Mouse (Mus musculus): ENCODE data around the gene Rflnb. TPM values are rescaled to one million over a fixed set of nuclear protein-coding genes. Genes with fewer than 3 reads are reported as not detected.

The Rflnb gene
- polyA plus RNA-seq, 1 experiment, result 11.5 TPM

DNA sequence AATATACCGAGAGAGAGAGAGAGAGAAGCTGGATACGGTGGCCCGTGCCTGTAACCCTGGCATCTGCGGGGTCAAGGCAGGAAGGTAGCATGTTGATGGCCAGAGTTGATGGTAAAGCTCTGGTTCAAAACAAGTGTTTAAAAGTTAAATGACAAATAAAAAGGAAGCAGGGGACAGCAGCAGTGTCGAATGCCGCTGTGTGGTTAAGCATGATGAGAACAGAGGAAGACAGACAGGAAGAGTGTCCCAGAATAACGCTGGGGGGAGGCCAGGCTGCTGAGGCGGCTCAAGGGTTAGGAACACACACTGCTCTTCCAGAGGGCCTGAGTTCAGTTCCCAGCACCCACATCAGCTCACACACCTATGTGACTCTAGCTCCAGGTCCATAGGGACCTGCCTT, 35.1 kb downstream of the Rflnb start:
- DNase-seq (ENCODE audit: low read depth in 1 of 2, low spot score in 2 of 2), result peak in 1 of 2 experiments; percentile 54
- Histone ChIP-seq H3K4me3 (ENCODE audit: extremely low read depth, insufficient read depth, insufficient read length) (no peak overlapping the region), H3K36me3 (ENCODE audit: control insufficient read depth, insufficient read depth, low read length) (no peaks in the 10 kb centered on the region), H3K27ac (ENCODE audit: insufficient read depth, low read length) (peak overlapping the region; percentile 52), H3K27me3 (ENCODE audit: control insufficient read depth, insufficient read depth, low read length) (no peaks in the 10 kb centered on the region), H3K4me1 (ENCODE audit: control insufficient read depth, insufficient read depth, insufficient read length) (peaks cover 14% of the 10 kb centered on the region; the same call in 1 of the 2 replicates)
- TF ChIP-seq CTCF (IDR thresholded peaks at IDR 0.05; ENCODE audit: extremely low read depth, insufficient read depth, insufficient read length, insufficient replicate concordance), result no peak
- no peak for TF ChIP-seq POLR2A (IDR thresholded peaks at IDR 0.05; ENCODE audit: low read depth, low read length)
- 15% methylated on average over 8 of the region's 8 CpGs for WGBS

DNA sequence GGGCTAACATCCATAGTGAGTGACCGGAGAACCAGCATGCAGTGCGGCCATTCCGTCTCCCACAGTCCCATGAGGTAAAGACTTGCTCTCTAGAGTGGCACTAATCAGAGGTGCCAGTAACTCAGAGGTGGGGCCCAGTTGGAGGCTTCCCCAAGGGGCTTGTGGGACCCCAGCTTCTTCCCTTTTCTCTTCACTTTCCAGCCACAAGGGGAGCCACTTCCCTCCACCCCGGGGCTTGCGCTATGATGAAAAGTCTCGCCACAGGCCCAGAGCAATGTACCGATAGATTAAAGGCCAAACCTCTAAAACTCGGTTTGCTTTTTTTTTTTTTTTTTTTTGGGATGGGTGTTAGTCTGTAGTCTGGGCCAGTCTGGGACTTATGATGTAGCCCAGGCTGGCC, 35.7 kb downstream of the Rflnb start:
- H3K4me1 ChIP-seq (ENCODE audit: control insufficient read depth, insufficient read depth, insufficient read length), result peaks cover 14% of the 10 kb centered on the region; the same call in 1 of the 2 replicates
- peak in 1 of 2 experiments; percentile 50 for DNase-seq (ENCODE audit: low read depth in 1 of 2, low spot score in 2 of 2)
- 28% methylated on average over 8 of the region's 8 CpGs for WGBS
- H3K4me3 ChIP-seq (ENCODE audit: extremely low read depth, insufficient read depth, insufficient read length), result no peak overlapping the region
- no peaks in the 10 kb centered on the region for H3K36me3 ChIP-seq (ENCODE audit: control insufficient read depth, insufficient read depth, low read length)
- H3K27ac ChIP-seq (ENCODE audit: insufficient read depth, low read length), result peak overlapping the region; percentile 52
- peak; percentile 31; the same call in 1 of the 2 replicates for TF ChIP-seq CTCF (IDR thresholded peaks at IDR 0.05; ENCODE audit: extremely low read depth, insufficient read depth, insufficient read length, insufficient replicate concordance)
- no peak for TF ChIP-seq POLR2A (IDR thresholded peaks at IDR 0.05; ENCODE audit: low read depth, low read length)
- no peaks in the 10 kb centered on the region for H3K27me3 ChIP-seq (ENCODE audit: control insufficient read depth, insufficient read depth, low read length)

DNA sequence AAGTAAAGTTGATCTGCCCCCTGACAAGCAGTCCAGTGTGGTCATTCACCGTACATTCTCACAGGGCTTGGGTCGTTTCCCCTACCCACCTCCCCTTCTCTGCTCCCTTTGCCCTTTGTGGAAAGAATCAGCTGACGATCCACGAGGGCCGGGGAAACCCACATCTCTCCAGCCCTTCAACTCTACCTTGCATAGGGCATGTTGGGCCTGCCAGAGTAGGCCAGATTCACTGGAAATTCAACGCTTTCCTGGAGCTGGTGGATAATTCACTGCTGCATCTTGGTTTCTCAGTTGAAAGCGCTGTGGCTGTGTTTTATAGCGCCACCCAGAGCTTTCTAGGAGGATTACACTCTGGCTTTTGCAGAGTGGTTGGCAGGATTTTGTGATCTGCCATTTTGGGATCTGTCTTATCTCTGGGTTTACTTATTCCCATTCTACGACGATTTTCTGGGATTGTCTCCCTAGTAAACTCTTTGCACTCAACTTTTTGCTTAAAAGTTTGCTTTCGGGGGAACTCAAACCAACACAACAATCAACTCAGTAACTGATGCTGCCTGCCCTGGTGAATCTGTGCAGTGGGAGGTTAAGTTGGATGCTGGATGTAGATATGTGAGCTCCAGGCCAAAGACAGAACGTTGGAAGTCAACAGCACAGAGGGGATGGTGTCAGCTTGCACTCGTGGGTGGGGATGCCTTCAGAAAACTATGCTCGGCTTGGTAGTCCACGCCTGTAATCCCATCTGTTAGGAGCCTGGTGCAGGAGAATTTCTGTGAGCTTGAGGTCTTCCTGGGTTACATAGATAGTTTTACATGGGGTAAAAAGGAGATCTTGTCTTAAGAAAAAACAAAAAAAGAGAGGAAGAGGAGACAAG, 36.4 kb downstream of the Rflnb start:
- no peak for DNase-seq (ENCODE audit: low read depth in 1 of 2, low spot score in 2 of 2)
- Histone ChIP-seq H3K36me3 (ENCODE audit: control insufficient read depth, insufficient read depth, low read length) (no peaks in the 10 kb centered on the region), H3K27me3 (ENCODE audit: control insufficient read depth, insufficient read depth, low read length) (no peaks in the 10 kb centered on the region), H3K4me3 (ENCODE audit: extremely low read depth, insufficient read depth, insufficient read length) (no peak overlapping the region), H3K27ac (ENCODE audit: insufficient read depth, low read length) (no peak overlapping the region), H3K4me1 (ENCODE audit: control insufficient read depth, insufficient read depth, insufficient read length) (peaks cover 14% of the 10 kb centered on the region; the same call in 1 of the 2 replicates)
- TF ChIP-seq CTCF (IDR thresholded peaks at IDR 0.05; ENCODE audit: extremely low read depth, insufficient read depth, insufficient read length, insufficient replicate concordance) (no peak), POLR2A (IDR thresholded peaks at IDR 0.05; ENCODE audit: low read depth, low read length) (no peak)
- 90% methylated on average over 15 of the region's 15 CpGs for WGBS

DNA sequence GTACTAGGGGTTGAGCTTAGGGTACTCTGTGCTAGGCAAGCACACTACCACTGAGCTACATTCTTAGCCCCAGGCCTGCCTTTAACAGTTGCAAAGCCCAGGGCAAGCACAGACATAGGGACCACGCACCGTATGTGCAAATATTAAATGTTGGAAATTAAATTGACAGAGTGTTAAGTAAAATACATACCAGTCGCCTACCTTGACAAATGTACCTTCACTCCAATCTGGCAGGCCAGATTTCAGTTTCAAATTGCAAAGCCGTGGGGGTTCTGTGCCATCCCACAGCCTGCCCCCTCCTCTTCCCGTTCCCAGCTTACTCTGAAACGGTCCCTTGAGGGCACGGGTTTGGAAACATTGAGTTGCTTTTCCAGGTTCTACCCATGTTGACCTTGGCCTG, 41.6 kb downstream of the Rflnb start:
- no peak for TF ChIP-seq CTCF (IDR thresholded peaks at IDR 0.05; ENCODE audit: extremely low read depth, insufficient read depth, insufficient read length, insufficient replicate concordance)
- no peak for TF ChIP-seq POLR2A (IDR thresholded peaks at IDR 0.05; ENCODE audit: low read depth, low read length)
- H3K4me3 ChIP-seq (ENCODE audit: extremely low read depth, insufficient read depth, insufficient read length), result no peak overlapping the region
- WGBS, result 92% methylated on average over 7 of the region's 7 CpGs

DNA sequence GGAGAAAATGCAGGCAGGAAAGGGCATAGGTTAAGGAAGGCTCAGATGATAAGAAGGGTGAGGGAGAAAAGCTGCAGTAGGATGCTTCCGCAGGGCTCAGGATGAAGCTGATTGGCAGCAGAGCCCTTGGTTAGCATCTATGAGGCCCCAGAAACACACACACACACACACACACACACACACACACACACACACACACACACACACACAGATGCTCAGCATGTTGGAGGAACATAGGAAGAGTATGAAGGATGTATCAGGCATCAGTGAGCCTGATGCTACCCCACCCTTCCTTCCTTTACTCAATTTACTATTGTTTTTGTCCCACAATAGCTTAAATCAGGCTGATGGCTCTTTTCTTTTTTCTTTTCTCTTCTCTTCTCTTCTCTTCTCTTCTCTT, 43.0 kb downstream of the Rflnb start:
- DNase-seq (ENCODE audit: low read depth in 1 of 2, low spot score in 2 of 2), result peak in 1 of 2 experiments; percentile 30
- Histone ChIP-seq H3K27me3 (ENCODE audit: control insufficient read depth, insufficient read depth, low read length) (no peaks in the 10 kb centered on the region), H3K36me3 (ENCODE audit: control insufficient read depth, insufficient read depth, low read length) (no peaks in the 10 kb centered on the region), H3K4me3 (ENCODE audit: extremely low read depth, insufficient read depth, insufficient read length) (no peak overlapping the region), H3K4me1 (ENCODE audit: control insufficient read depth, insufficient read depth, insufficient read length) (peaks cover 21% of the 10 kb centered on the region), H3K27ac (ENCODE audit: insufficient read depth, low read length) (peak overlapping the region; percentile 92)
- WGBS, result 64% methylated on average over 1 of the region's 1 CpGs
- no peak for TF ChIP-seq CTCF (IDR thresholded peaks at IDR 0.05; ENCODE audit: extremely low read depth, insufficient read depth, insufficient read length, insufficient replicate concordance)
- TF ChIP-seq POLR2A (IDR thresholded peaks at IDR 0.05; ENCODE audit: low read depth, low read length), result no peak

More for the DNA sequence above, 41.6 kb downstream of the Rflnb start:
- no peak for DNase-seq (ENCODE audit: low read depth in 1 of 2, low spot score in 2 of 2)
- no peaks in the 10 kb centered on the region for H3K36me3 ChIP-seq (ENCODE audit: control insufficient read depth, insufficient read depth, low read length)
- no peaks in the 10 kb centered on the region for H3K27me3 ChIP-seq (ENCODE audit: control insufficient read depth, insufficient read depth, low read length)
- peak overlapping the region; percentile 92 for H3K27ac ChIP-seq (ENCODE audit: insufficient read depth, low read length)
- peaks cover 9% of the 10 kb centered on the region for H3K4me1 ChIP-seq (ENCODE audit: control insufficient read depth, insufficient read depth, insufficient read length)

DNA sequence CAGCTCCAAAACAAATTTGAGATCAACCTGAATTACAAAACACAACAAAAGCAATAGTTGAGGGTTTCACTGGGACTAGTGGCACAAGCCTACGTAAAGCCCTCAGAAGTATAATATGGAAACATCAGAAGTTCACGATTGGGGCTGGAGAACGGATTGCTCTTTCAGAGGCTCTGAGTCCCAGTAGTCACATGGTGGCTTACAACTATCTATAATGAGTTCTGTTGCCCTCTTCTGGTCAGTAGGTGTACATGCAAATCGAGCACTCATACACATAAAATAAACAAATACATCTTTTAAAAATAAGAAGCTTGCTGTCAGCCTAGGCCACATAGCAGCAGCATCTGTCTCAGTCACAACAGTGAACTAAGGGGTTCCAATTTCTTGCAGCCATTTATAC, 44.4 kb downstream of the Rflnb start:
- no peak for TF ChIP-seq CTCF (IDR thresholded peaks at IDR 0.05; ENCODE audit: extremely low read depth, insufficient read depth, insufficient read length, insufficient replicate concordance)
- TF ChIP-seq POLR2A (IDR thresholded peaks at IDR 0.05; ENCODE audit: low read depth, low read length), result no peak
- Histone ChIP-seq H3K4me1 (ENCODE audit: control insufficient read depth, insufficient read depth, insufficient read length) (peaks cover 27% of the 10 kb centered on the region), H3K36me3 (ENCODE audit: control insufficient read depth, insufficient read depth, low read length) (no peaks in the 10 kb centered on the region), H3K27me3 (ENCODE audit: control insufficient read depth, insufficient read depth, low read length) (no peaks in the 10 kb centered on the region), H3K4me3 (ENCODE audit: extremely low read depth, insufficient read depth, insufficient read length) (no peak overlapping the region), H3K27ac (ENCODE audit: insufficient read depth, low read length) (no peak overlapping the region)
- DNase-seq (ENCODE audit: low read depth in 1 of 2, low spot score in 2 of 2), result peak in 1 of 2 experiments; percentile 32
- 59% methylated on average over 4 of the region's 4 CpGs for WGBS

DNA sequence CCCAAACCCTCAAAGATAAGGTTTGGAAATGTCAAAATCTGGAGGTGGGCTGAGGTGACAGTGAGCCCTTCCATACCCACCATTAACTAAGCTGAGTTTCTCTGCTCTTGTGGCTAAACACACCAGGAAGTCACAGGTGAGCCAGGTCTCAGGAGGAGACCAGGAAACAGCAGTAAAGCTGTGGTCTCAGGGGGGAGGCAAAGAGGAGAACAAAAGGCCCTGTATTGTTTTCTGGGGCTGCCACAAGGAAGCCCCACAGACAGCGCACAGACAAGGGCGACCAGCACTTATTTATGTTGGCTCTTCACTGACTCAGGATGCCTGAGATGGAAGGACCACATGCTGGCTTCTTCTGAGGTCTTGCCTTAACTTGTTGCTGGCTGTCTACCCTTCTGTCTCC, 47.2 kb downstream of the Rflnb start:
- no peak for DNase-seq (ENCODE audit: low read depth in 1 of 2, low spot score in 2 of 2)
- H3K27me3 ChIP-seq (ENCODE audit: control insufficient read depth, insufficient read depth, low read length), result no peaks in the 10 kb centered on the region
- peaks cover 36% of the 10 kb centered on the region for H3K4me1 ChIP-seq (ENCODE audit: control insufficient read depth, insufficient read depth, insufficient read length)
- no peak overlapping the region for H3K4me3 ChIP-seq (ENCODE audit: extremely low read depth, insufficient read depth, insufficient read length)
- no peak for TF ChIP-seq CTCF (IDR thresholded peaks at IDR 0.05; ENCODE audit: extremely low read depth, insufficient read depth, insufficient read length, insufficient replicate concordance)
- TF ChIP-seq POLR2A (IDR thresholded peaks at IDR 0.05; ENCODE audit: low read depth, low read length), result no peak
- 7% methylated on average over 2 of the region's 2 CpGs for WGBS
- no peaks in the 10 kb centered on the region for H3K36me3 ChIP-seq (ENCODE audit: control insufficient read depth, insufficient read depth, low read length)
- peak overlapping the region; percentile 74 for H3K27ac ChIP-seq (ENCODE audit: insufficient read depth, low read length)
